Mouse (Mus musculus) hindbrain, embryonic 15.5 days (tissue): Measurements from ENCODE around the gene Gm11115. TPM values are rescaled to one million over a fixed set of nuclear protein-coding genes. Genes with fewer than 3 reads are reported as not detected.

ENCODE experiments used
- ATAC-seq: fragments of 200-750 bp; cut with Nextera tagmentation; 2 replicates; pipeline ENCODE4 v1.8.0; 2017; ENCODE audit warnings: low read depth, moderate number of reproducible peaks, moderate TSS enrichment; ENCODE audit not compliant: low FRiP score
- H3K27ac ChIP-seq: fragments of 300-500 bp; sonication (generic); replicated peaks from 2 replicates; pipeline ENCODE4 v1.5.1; 2015; ENCODE audit warnings: mild to moderate bottlenecking, inconsistent platforms
- H3K27me3 ChIP-seq: fragments of 300-500 bp; sonication (generic); 2 replicates; pipeline ENCODE4 v1.6.1; 2015; ENCODE audit warnings: control low read depth, inconsistent platforms
- H3K36me3 ChIP-seq: fragments of 300-500 bp; sonication (generic); 2 replicates; pipeline ENCODE4 v1.6.1; 2015; ENCODE audit warnings: control low read depth, inconsistent platforms
- H3K4me1 ChIP-seq: fragments of 300-500 bp; sonication (generic); replicated peaks from 2 replicates; pipeline ENCODE4 v1.6.1; 2015; ENCODE audit warnings: control low read depth, inconsistent platforms
- H3K4me2 ChIP-seq: fragments of 300-500 bp; sonication (generic); 2 replicates; pipeline ENCODE4 v1.6.1; 2015; ENCODE audit warnings: moderate library complexity, mild to moderate bottlenecking, inconsistent platforms
- H3K4me3 ChIP-seq: fragments of 300-500 bp; sonication (generic); 2 replicates; pipeline ENCODE4 v1.5.1; 2015; ENCODE audit warnings: mild to moderate bottlenecking, inconsistent platforms
- H3K9ac ChIP-seq: fragments of 300-500 bp; sonication (generic); 2 replicates; pipeline ENCODE4 v1.6.1; 2015; ENCODE audit warnings: inconsistent platforms
- H3K9me3 ChIP-seq: fragments of 300-500 bp; sonication (generic); 2 replicates; pipeline ENCODE4 v1.6.1; 2016; ENCODE audit warnings: control low read depth, inconsistent platforms
- WGBS: fragments of 180-500 bp; shearing (Covaris S2); methylation state at CpG from one replicate; pipeline ENCODE4 v1.1.7; 2015; 5-methylcytosine and 5-hydroxymethylcytosine counted together
- polyA plus RNA-seq: library from polyadenylated mRNA; unstranded; fragments of >200 nt; fragmentation: Nextera tagmentation; extraction: Ambion mirVana; gene quantifications from 2 replicates; pipeline ENCODE4 v1.2.1, GENCODE M21; 2015

The Gm11115 gene
- polyA plus RNA-seq: not detected in 2 replicates

DNA sequence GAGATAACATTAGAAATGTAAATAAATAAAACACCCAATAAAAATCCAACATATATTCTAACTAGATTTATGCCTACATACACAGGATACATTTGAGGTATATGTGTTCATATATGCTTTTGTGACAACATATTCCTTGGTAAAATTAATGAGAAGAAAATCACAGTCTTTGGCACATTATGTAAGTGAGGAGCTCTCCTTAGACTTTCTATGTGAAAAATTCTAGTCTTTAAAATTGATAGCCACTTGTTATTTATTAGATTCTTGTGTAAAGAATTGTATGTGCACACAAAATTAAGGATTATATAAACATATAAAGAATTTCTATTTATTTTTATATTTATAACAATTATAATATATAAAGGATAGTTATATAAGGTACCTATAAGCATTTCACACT, at the start of gene Gm11115:
Gm11115 (minus strand) TSS at position 101 of the 400 bp plus-strand sequence.
- H3K27me3 ChIP-seq: no peaks in the 10 kb centered on the region
- H3K36me3 ChIP-seq: no peaks in the 10 kb centered on the region
- H3K4me2 ChIP-seq: no peak within 1 kb of the TSS
- no peak within 1 kb of the TSS for H3K27ac ChIP-seq
- no peak for ATAC-seq
- H3K9ac ChIP-seq: no peak within 1 kb of the TSS
- no peak within 1 kb of the TSS for H3K4me3 ChIP-seq
- H3K4me1 ChIP-seq: no peaks in the 10 kb centered on the region
- H3K9me3 ChIP-seq: no peaks in the 10 kb centered on the region

DNA sequence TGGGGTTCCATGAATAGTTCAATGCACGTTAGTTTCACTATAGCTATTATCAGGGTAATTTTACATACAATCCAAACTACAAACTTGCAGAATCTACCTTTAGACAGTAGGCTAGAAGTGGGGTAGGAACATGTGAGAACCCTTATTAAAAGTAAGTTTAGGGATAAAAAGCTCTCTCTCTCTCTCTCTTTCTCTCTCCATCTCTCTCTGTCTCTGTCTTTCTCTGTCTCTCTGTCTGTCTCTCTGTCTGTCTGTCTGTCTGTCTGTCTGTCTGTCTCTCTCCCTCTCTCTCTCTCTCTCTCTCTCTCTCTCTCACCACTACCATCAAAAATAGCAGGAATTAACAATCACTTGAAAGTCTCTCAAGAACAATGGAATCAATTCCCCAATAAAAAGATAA, 42.5 kb downstream of the Gm11115 start, which contains the start of gene Gm11116:
Gm11116 (minus strand) TSS at position 101 of the 400 bp plus-strand sequence.
- 96% methylated on average over 1 of the region's 1 CpGs for WGBS

More for the DNA sequence above, 42.5 kb downstream of the Gm11115 start, which contains the start of gene Gm11116:
- ATAC-seq: no peak
- Histone ChIP-seq H3K9me3 (no peaks in the 10 kb centered on the region), H3K4me2 (no peak within 1 kb of the TSS), H3K36me3 (no peaks in the 10 kb centered on the region), H3K4me3 (no peak within 1 kb of the TSS), H3K27me3 (no peaks in the 10 kb centered on the region), H3K4me1 (no peaks in the 10 kb centered on the region), H3K27ac (no peak within 1 kb of the TSS), H3K9ac (no peak within 1 kb of the TSS)

Other genes starting within 250 kb of the Gm11115 start
- not detected in 2 replicates for gene Csn3, start 228.5 kb downstream of the Gm11115 start, polyA plus RNA-seq
- not detected in 2 replicates for gene 2310003L06Rik, start 184.6 kb downstream of the Gm11115 start, polyA plus RNA-seq
- gene Gm28434, start 184.6 kb downstream of the Gm11115 start, polyA plus RNA-seq: not detected in 2 replicates
- not detected in 2 replicates for gene Cabs1, start 174.7 kb downstream of the Gm11115 start, polyA plus RNA-seq
- gene Smr3a, start 151.6 kb downstream of the Gm11115 start, polyA plus RNA-seq: not detected in 2 replicates
- gene Smr2, start 67.5 kb downstream of the Gm11115 start, polyA plus RNA-seq: not detected in 2 replicates
- not detected in 2 replicates for gene Gm11116, start 42.6 kb downstream of the Gm11115 start, polyA plus RNA-seq
- not detected in 2 replicates for gene Gm7714, start 114.8 kb upstream of the Gm11115 start, polyA plus RNA-seq
- not detected in 2 replicates for gene Prol1, start 163.2 kb upstream of the Gm11115 start, polyA plus RNA-seq
- gene Amtn, start 222.0 kb upstream of the Gm11115 start, polyA plus RNA-seq: not detected in 2 replicates